Mouse (Mus musculus) neural tube, embryonic 11.5 days (tissue): ENCODE measurements around the gene Fam180a. TPM values are rescaled to one million over a fixed set of nuclear protein-coding genes. Genes with fewer than 3 reads are reported as not detected.

ENCODE experiments used
- polyA plus RNA-seq: library from polyadenylated mRNA; unstranded; fragments of >200 nt; fragmentation: Nextera tagmentation; extraction: Ambion mirVana; gene quantifications from 2 replicates; pipeline ENCODE4 v1.2.1, GENCODE M21; 2014

Gene Fam180a
- polyA plus RNA-seq, 1 experiment from 2014 or later: not detected

Other genes starting within 250 kb of the Fam180a start
- 36.3 and 38.8 TPM in 2 replicates for gene Cnot4, start 192.4 kb downstream of the Fam180a start, polyA plus RNA-seq
- gene Nup205, start 148.7 kb downstream of the Fam180a start, polyA plus RNA-seq: 55.7 and 56.1 TPM in 2 replicates
- gene Slc13a4, start 18.0 kb downstream of the Fam180a start, polyA plus RNA-seq: 0.15 TPM in 1 of 2 replicates, not detected in the other
- 142 and 153 TPM in 2 replicates for gene Mtpn, start 213.7 kb upstream of the Fam180a start, polyA plus RNA-seq